Mouse (Mus musculus) G1E (cell line): ENCODE measurements around the gene Polg2.

ENCODE experiments used
- CTCF ChIP-seq: IDR thresholded peaks from 2 replicates; pipeline ENCODE4 v1.5.1; 2012; ENCODE audit warnings: low read depth, low read length, inconsistent platforms, mixed read lengths
- GATA1 ChIP-seq: IDR thresholded peaks from 2 replicates; pipeline ENCODE4 v1.6.1; 2012; ENCODE audit warnings: borderline replicate concordance, low read length, inconsistent platforms, mixed read lengths
- POLR2AphosphoS5 ChIP-seq: IDR thresholded peaks from 2 replicates; pipeline ENCODE4 v1.6.1; 2012; ENCODE audit warnings: low read depth, low read length, inconsistent platforms; ENCODE audit not compliant: insufficient replicate concordance
- TAL1 ChIP-seq: conservative IDR thresholded peaks from 2 replicates; pipeline ENCODE4 v1.6.1; 2012; ENCODE audit warnings: low read depth, low read length, inconsistent platforms, mixed read lengths

DNA sequence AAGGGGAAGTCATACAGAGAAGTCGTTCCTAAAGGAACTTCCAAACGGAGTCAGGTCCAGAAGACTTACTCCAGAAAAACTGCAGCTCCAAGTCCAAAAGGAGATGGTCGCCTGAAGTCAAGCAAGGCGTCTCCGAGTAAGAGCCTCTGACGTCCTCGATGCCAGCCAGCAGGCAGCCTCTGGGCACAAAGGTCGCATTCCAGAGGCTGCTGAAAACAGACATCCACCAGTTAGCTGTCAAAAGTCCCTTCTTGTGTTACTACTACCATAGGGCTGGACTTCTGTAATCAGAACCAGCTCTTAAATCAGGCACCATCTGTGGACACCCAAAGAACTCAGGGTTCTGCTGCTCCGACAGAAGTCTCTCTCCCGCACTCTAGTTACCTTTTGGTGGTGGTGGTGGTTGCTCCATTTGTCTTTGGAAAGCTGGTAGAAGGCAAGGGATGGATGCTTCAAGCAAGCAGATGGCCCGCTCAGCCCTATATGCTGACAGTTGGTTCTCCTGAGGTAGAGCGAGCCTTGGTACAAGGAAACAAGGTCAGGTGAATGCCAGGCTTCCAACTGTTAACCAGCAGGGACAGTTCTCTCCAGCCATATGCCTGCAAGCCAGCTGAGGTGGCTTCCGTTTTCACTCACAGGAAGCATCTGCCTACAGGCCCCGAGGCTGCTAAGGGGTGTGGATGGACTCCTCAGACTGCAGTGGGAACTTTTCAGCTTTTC lies 35.4 kb upstream of the Polg2 start:
- TF ChIP-seq CTCF (no peak), POLR2AphosphoS5 (no peak), GATA1 (no peak), TAL1 (no peak)
